Mouse (Mus musculus): Measurements from ENCODE around the gene Slc2a5. TPM values are rescaled to one million over a fixed set of nuclear protein-coding genes. Genes with fewer than 3 reads are reported as not detected.

Slc2a5 gene
- polyA plus RNA-seq (2014; fragmentation: Illumina TruSeq; extraction: RNeasy Lipid Tissue Mini Kit (QIAGEN cat#74804)), result not detected

GRCm38 (mm10) chr4:150119055-150119454 is at the start of gene Slc2a5:
Gene Slc2a5, plus strand, starts transcription at chr4:150119283.

GRCm38 (mm10) chr4:150087161-150087889 is 31.8 kb upstream of the Slc2a5 start, which contains the start of gene Gpr157:
Gene Gpr157, plus strand, starts transcription at chr4:150087365.

Other genes starting within 250 kb of the Slc2a5 start
- gene Spsb1, start 164.2 kb upstream of the Slc2a5 start, polyA plus RNA-seq (2014; fragmentation: Illumina TruSeq; extraction: RNeasy Lipid Tissue Mini Kit (QIAGEN cat#74804)), result 87.7 TPM
- gene H6pd, start 110.3 kb upstream of the Slc2a5 start, polyA plus RNA-seq (2014; fragmentation: Illumina TruSeq; extraction: RNeasy Lipid Tissue Mini Kit (QIAGEN cat#74804)), result 9.2 TPM
- 1.0 TPM for gene Gpr157, start 31.9 kb upstream of the Slc2a5 start, polyA plus RNA-seq (2014; fragmentation: Illumina TruSeq; extraction: RNeasy Lipid Tissue Mini Kit (QIAGEN cat#74804))
- gene Slc2a7, start 29.7 kb downstream of the Slc2a5 start, polyA plus RNA-seq (2014; fragmentation: Illumina TruSeq; extraction: RNeasy Lipid Tissue Mini Kit (QIAGEN cat#74804)), result not detected
- gene Car6, start 82.0 kb downstream of the Slc2a5 start, polyA plus RNA-seq (2014; fragmentation: Illumina TruSeq; extraction: RNeasy Lipid Tissue Mini Kit (QIAGEN cat#74804)), result not detected
- gene Eno1, start 117.4 kb downstream of the Slc2a5 start, polyA plus RNA-seq (2014; fragmentation: Illumina TruSeq; extraction: RNeasy Lipid Tissue Mini Kit (QIAGEN cat#74804)), result 153 TPM
- gene Rere, start 162.4 kb downstream of the Slc2a5 start, polyA plus RNA-seq (2014; fragmentation: Illumina TruSeq; extraction: RNeasy Lipid Tissue Mini Kit (QIAGEN cat#74804)), result 68.8 TPM